Mouse (Mus musculus): ENCODE results near the gene Syn2. TPM values are rescaled to one million over a fixed set of nuclear protein-coding genes. Genes with fewer than 3 reads are reported as not detected.
A peak's percentile ranks its signal among the peaks of the same experiment; 100 is the strongest.

Gene Syn2
- total and polyA plus RNA-seq, 3 experiments: 0.59 to 1.6 (median 1.2) TPM

DNA sequence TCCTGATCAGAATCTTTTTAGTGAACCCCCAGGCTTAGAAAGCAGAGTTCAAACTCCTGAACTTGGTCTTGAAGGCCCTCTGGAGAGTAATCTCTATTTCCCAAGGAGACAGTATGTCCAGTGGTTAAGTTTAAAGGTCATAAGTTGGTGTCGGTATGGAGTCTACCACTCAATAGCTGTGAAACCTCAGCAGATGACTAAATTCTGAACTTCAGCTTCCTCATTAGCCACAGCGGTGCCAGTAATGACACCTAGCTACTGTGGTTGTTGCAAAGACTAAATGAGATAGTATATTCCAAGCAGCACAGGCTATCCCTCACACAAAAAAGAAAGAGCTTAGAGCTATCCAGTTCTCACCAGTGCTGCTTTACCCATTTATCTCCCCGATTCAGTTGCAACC is 153.5 kb downstream of the Syn2 start (continued):
- TF ChIP-seq MAZ (IDR thresholded peaks at IDR 0.05; ENCODE audit: low read depth, low read length): no peak
- no peak for TF ChIP-seq MYC (IDR thresholded peaks at IDR 0.05; ENCODE audit: low read depth, low read length)
- no peak for TF ChIP-seq MXI1 (IDR thresholded peaks at IDR 0.05; ENCODE audit: low read depth, low read length)
- no peak for TF ChIP-seq TCF12 (IDR thresholded peaks at IDR 0.05; ENCODE audit: low read depth, low read length)
- no peak for TF ChIP-seq CHD1 (IDR thresholded peaks at IDR 0.05; ENCODE audit: low read depth, low read length)
- no peak for TF ChIP-seq ZC3H11A (IDR thresholded peaks at IDR 0.05; ENCODE audit: low read depth, low read length)
- TF ChIP-seq EP300 (IDR thresholded peaks at IDR 0.05; ENCODE audit: low read length): peak; percentile 87
- no peak for TF ChIP-seq USF2 (conservative IDR thresholded peaks at IDR 0.05; ENCODE audit: low read depth, low read length)
- TF ChIP-seq CTCF (conservative IDR thresholded peaks at IDR 0.05 in 1 of 2, IDR thresholded peaks at IDR 0.05 in 1 of 2; ENCODE audit: low read depth in 2 of 2, low read length in 2 of 2): no peak
- no peak for TF ChIP-seq USF1 (IDR thresholded peaks at IDR 0.05; ENCODE audit: low read depth, low read length)
- no peak; the same call in 1 of the 2 replicates for TF ChIP-seq ETS1 (conservative IDR thresholded peaks at IDR 0.05; ENCODE audit: low read depth, low read length)
- no peak for TF ChIP-seq RAD21 (IDR thresholded peaks at IDR 0.05; ENCODE audit: low read depth, low read length)

DNA sequence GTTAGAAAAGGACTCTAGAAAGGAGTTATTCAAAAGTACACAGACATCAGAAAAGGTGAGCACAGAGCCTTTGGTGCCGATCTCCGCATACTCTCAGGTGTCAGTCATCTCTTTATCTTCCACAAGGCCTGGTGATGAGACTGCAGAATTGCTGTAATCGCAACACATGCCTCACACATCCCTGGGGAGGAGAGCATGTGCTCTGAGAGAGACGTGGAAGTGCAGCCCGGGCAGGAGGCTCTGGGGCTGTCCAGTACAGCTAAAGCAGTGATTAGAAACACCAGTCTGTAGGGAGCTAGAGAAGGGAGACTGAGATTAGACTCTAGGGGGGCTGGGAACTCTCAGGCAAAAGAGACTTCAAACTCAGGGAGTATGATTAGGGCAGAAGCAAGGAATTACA is 155.9 kb downstream of the Syn2 start:
- TF ChIP-seq NELFE (IDR thresholded peaks at IDR 0.05; ENCODE audit: low read depth, low read length): no peak
- no peak for TF ChIP-seq ZMIZ1 (IDR thresholded peaks at IDR 0.05; ENCODE audit: low read depth, low read length)
- TF ChIP-seq BHLHE40 (IDR thresholded peaks at IDR 0.05; ENCODE audit: low read depth, low read length): peak; percentile 49
- TF ChIP-seq MAX (IDR thresholded peaks at IDR 0.05; ENCODE audit: low read length): peak; percentile 49; the same call in 1 of the 2 replicates
- H3K4me2 ChIP-seq (ENCODE audit: insufficient read depth, low read depth, poor library complexity, severe bottlenecking): no peak overlapping the region
- H3K36me3 ChIP-seq (replicated peaks in 1 of 2; ENCODE audit: control insufficient read depth in 1 of 2, insufficient read depth in 1 of 2, low read length in 1 of 2): no peaks in the 10 kb centered on the region
- no peaks in the 10 kb centered on the region for H3K9me3 ChIP-seq (replicated peaks; ENCODE audit: low read length)
- peaks cover 5 to 40% of the 10 kb centered on the region in 2 experiments for H3K4me1 ChIP-seq (ENCODE audit: control insufficient read depth in 1 of 2, insufficient read depth in 2 of 2)
- dilution Hi-C loops (cut with MboI; ENCODE audit: extremely low pct_ligation_motif_present, extremely low pct_unique_long_range_greater_than_20kb, low sequenced_read_pairs) (no loop called here), in situ Hi-C loops (cut with MboI; ENCODE audit: low pct_ligation_motif_present, low pct_unique_long_range_greater_than_20kb, low sequenced_read_pairs) (no loop called here)
- H3K4me3 ChIP-seq (replicated peaks in 1 of 3; ENCODE audit: low read depth in 2 of 3, low read length in 2 of 3, poor library complexity in 1 of 3): no peak overlapping the region
- H3K27me3 ChIP-seq (replicated peaks): no peaks in the 10 kb centered on the region
- no peaks in the 10 kb centered on the region for H3K79me2 ChIP-seq (replicated peaks; ENCODE audit: control insufficient read depth, extremely low read depth, insufficient read depth, poor library complexity, severe bottlenecking)
- peak; percentile 43 for DNase-seq (ENCODE audit: extremely low read depth)
- no peak overlapping the region for H3K27ac ChIP-seq (ENCODE audit: insufficient read depth, low read depth)
- H3K9ac ChIP-seq (ENCODE audit: insufficient read depth, low read depth): no peak overlapping the region

DNA sequence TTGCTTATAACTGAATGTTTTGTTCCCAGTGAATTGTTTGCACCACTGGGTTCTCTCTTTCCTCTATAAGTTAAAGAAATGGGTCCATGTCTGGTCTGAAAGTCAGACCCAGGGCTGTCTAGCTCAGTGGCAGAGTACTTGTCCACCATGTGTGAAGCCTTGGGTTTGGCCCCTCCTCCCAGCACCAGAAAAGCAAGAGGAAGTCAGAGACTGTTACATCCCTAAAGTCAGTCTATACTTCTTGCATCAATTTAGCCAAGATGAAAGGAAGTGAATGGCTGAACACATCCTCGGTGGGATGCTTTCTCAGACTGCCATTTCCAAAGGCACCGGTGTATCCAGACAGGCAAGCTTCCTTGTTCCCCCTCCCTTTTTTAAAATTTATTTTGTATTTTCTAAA is 156.4 kb downstream of the Syn2 start:
- no peaks in the 10 kb centered on the region for H3K9me3 ChIP-seq (replicated peaks; ENCODE audit: low read length)
- no peaks in the 10 kb centered on the region for H3K36me3 ChIP-seq (replicated peaks in 1 of 2; ENCODE audit: control insufficient read depth in 1 of 2, insufficient read depth in 1 of 2, low read length in 1 of 2)
- H3K4me3 ChIP-seq (replicated peaks in 1 of 3; ENCODE audit: low read depth in 2 of 3, low read length in 2 of 3, poor library complexity in 1 of 3): no peak overlapping the region
- dilution Hi-C loops (cut with MboI; ENCODE audit: extremely low pct_ligation_motif_present, extremely low pct_unique_long_range_greater_than_20kb, low sequenced_read_pairs): no loop called here
- in situ Hi-C loops (cut with MboI; ENCODE audit: low pct_ligation_motif_present, low pct_unique_long_range_greater_than_20kb, low sequenced_read_pairs): no loop called here
- no peaks in the 10 kb centered on the region for H3K27me3 ChIP-seq (replicated peaks)
- H3K27ac ChIP-seq (ENCODE audit: insufficient read depth, low read depth): no peak overlapping the region
- no peak for TF ChIP-seq NELFE (IDR thresholded peaks at IDR 0.05; ENCODE audit: low read depth, low read length)
- no peak for TF ChIP-seq SMC3 (IDR thresholded peaks at IDR 0.05; ENCODE audit: low read depth, low read length)
- no peak for TF ChIP-seq SIN3A (IDR thresholded peaks at IDR 0.05; ENCODE audit: low read length)
- no peak for TF ChIP-seq CTCF (conservative IDR thresholded peaks at IDR 0.05 in 1 of 2, IDR thresholded peaks at IDR 0.05 in 1 of 2; ENCODE audit: low read depth in 2 of 2, low read length in 2 of 2)
- H3K9ac ChIP-seq (ENCODE audit: insufficient read depth, low read depth): no peak overlapping the region
- H3K79me2 ChIP-seq (replicated peaks; ENCODE audit: control insufficient read depth, extremely low read depth, insufficient read depth, poor library complexity, severe bottlenecking): no peaks in the 10 kb centered on the region
- DNase-seq (ENCODE audit: extremely low read depth): no peak
- H3K4me2 ChIP-seq (ENCODE audit: insufficient read depth, low read depth, poor library complexity, severe bottlenecking): no peak overlapping the region
- H3K4me1 ChIP-seq (ENCODE audit: control insufficient read depth in 1 of 2, insufficient read depth in 2 of 2): peaks cover 5 to 37% of the 10 kb centered on the region in 2 experiments
